Mouse (Mus musculus) spleen, adult 2 months (tissue): ENCODE measurements around the gene Polk.

Source experiments
- CTCF ChIP-seq: fragments of 200-500 bp; IDR thresholded peaks from 2 replicates; pipeline ENCODE4 v1.5.1; 2011; ENCODE audit warnings: mild to moderate bottlenecking, inconsistent platforms; ENCODE audit not compliant: insufficient read depth, insufficient read length, insufficient replicate concordance; ENCODE audit errors: extremely low read depth
- POLR2A ChIP-seq: fragments of 200-500 bp; IDR thresholded peaks from 2 replicates; pipeline ENCODE4 v1.6.1; 2011; ENCODE audit warnings: low read depth, low read length, inconsistent platforms

- TF ChIP-seq CTCF: no peak
- no peak for TF ChIP-seq POLR2A
These were observed 36.1 kb downstream of the Polk start for GRCm38 (mm10) chr13:96506313-96506712.
